Mouse (Mus musculus) heart, postnatal 4 days (tissue): ENCODE measurements around the gene Tnrc6b. TPM values are rescaled to one million over a fixed set of nuclear protein-coding genes. Genes with fewer than 3 reads are reported as not detected.
"Not testable (repeated sequence)": the region's sequence is repeated elsewhere in the genome, so short reads cannot be mapped to it uniquely, and the experiment has no call there.

Experiments used
- DNase-seq: peaks from one replicate; pipeline ENCODE4 v3.0.0; 2021
- total RNA-seq, 2 experiments: library from RNA; stranded (reverse); gene quantifications; 2 replicates each; pipeline ENCODE4 v1.2.3; 2021

The Tnrc6b gene
- total RNA-seq, 2 experiments from 2014 or later, result 59.5 to 60.8 TPM

- DNase-seq, result no peak
Measured at GRCm38 (mm10) chr15:80921781-80922180, 210.7 kb downstream of the Tnrc6b start.

DNA sequence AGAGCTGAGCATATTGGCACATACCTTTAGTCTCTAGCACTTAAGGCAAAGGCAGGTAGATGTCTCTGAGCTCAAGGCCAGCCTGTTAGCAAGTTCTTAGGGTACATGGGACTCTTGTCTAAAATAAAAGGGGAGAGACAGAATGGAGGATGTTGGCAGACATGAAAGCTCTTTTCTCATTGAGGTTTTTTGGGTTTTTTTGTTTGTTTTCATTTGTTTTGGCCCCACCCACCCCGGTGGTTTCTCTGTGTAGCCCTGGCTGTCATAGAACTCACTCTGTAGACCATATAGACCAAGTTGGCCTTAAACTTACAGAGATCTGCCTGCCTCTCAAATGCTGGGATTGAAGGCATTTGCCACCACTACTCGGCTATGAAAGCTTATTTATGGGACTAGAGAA lies 213.1 kb downstream of the Tnrc6b start:
- DNase-seq, result no peak

DNA sequence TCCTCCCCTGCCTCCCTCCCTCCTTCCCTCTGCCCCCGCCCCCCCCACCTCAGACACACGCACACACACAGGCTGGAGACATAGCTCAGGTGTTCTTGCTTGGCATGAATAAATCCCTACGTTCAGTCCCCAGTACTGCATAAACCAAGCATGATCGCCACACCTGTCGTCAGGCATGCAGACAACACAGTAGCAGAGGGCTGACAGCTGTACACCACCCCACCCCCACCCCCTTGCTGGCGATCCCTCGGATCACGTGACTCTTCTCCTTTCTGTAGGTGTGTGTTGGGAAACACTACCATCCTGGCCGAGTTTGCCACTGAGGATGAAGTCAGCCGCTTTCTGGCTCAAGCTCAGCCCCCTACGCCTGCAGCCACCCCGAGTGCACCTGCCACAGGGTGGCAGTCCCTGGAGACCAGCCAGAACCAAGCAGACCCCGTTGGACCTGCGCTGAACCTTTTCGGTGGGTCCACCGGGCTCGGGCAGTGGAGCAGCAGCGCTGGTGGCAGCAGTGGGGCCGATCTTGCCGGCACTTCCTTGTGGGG lies 217.8 kb downstream of the Tnrc6b start:
- no peak for DNase-seq

DNA sequence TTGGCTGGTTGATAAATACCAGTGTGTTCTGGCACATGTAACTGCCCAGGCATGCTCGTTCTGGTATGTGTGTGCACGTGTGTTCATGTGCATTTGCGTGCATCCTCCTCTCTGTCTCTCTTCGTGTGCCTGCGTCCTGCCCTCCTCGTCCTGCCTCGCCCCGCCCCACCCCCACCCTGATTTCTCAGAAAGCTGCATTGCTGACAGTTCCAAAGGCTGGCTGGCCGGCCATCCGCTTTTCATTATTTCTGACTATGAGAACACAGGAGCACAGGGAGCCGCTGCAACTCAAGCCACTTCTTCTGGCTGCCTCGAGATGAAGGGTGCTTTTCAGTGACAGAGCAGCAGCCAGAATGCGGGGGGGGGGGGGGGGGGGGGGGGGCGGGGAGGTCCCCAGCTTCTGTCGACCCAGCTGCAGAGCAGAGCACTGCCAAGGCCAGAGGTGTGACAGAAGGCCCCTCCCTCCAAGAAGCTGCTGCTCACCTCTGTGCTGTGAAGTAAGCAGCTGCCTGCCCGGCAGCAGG lies 219.0 kb downstream of the Tnrc6b start:
- no peak for DNase-seq

DNA sequence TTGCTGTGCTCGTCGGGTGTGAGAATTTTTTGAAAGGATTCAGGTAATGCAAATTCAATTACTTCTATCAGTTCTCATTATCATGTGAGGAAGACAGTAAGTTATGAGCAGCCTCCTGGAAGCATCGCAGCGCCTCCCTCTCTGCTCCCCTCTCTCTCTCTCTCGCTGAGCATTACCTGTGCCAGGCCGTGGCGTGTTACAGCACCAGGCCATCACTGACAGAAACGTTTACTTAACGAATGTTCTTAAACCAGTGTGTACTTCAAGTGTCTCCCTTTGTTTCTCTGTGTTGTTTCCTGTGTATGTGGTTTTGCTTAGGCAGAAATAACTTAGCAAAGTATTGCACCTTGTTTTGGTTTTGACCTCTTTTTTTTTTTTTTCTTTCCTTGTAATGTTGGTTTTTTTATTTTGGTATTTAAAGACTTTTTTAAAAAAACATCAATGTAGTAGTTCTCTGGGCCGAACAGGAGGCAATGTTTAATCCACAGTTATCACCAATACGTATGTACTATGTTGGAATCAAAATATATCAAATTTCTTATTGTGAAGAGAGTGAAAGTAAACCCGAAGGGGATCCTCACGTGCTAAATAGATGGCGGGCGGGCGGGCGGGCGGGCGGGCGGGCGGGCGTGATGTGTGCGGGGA lies 219.7 kb downstream of the Tnrc6b start:
- not testable (repeated sequence) for DNase-seq

- DNase-seq, result no peak
Measured at GRCm38 (mm10) chr15:80931345-80931960, 220.3 kb downstream of the Tnrc6b start.

GRCm38 (mm10) chr15:80934841-80935240 lies 223.7 kb downstream of the Tnrc6b start:
- DNase-seq, result no peak

GRCm38 (mm10) chr15:80936686-80937085 lies 225.6 kb downstream of the Tnrc6b start:
- DNase-seq, result peak; percentile 33

- DNase-seq, result no peak
Measured at GRCm38 (mm10) chr15:80938615-80939014, 227.5 kb downstream of the Tnrc6b start.

GRCm38 (mm10) chr15:80939401-80939800 lies 228.3 kb downstream of the Tnrc6b start:
- no peak for DNase-seq

GRCm38 (mm10) chr15:80941468-80942040 lies 230.4 kb downstream of the Tnrc6b start:
- DNase-seq, result no peak

- peak; percentile 33 for DNase-seq
Measured at GRCm38 (mm10) chr15:80945851-80946250, 234.7 kb downstream of the Tnrc6b start.

DNA sequence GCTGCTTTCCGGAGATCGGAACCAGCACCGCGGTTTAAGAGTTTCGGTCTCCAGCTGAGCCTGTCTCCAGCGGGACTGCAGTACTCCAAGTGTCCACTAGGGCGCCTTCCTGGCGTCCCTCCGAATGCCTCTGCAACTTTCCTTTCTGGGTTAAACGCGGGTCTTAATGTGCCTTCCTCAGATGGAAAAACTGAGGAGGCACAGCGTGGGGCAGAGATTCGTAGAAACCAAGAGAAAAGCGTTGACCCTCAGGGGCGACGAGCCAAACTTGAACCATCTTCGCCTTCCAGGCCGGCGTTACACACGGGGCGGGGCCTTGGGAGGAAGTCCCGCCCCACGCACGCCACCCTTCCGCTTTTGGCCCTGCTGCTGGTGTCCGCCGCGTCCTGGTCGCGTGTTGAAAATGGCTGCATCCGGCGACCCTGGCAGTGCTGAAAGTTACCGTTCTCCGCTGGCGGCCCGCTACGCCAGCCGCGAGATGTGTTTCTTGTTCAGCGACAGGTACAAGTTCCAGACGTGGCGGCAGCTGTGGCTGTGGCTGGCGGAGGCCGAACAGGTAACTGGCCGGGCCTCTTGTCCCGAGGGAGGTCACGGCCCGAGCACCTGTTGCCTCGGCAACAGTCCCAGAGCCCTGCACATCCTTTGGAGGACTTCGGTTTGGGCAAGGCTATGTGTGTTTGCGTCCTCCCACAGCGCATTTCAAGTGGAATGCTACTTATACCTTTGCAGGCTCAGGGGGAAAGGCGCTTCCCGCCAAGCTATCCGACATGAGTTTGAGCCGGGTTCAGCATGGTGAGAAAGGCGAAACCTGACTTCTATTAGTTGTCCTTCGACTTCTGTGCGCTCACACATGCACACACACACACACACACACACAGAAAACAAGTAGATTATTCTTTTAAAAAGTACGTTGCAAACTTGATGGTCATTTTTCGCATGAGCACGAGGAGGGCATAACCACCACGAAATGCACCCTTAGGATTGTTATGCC lies 237.3 kb downstream of the Tnrc6b start, which contains the start of gene Adsl:
Gene Adsl (plus strand): TSS at position 346 of the 991 bp plus-strand sequence.
- peak; percentile 91 for DNase-seq

GRCm38 (mm10) chr15:80949431-80949830 lies 238.3 kb downstream of the Tnrc6b start:
- no peak for DNase-seq

DNA sequence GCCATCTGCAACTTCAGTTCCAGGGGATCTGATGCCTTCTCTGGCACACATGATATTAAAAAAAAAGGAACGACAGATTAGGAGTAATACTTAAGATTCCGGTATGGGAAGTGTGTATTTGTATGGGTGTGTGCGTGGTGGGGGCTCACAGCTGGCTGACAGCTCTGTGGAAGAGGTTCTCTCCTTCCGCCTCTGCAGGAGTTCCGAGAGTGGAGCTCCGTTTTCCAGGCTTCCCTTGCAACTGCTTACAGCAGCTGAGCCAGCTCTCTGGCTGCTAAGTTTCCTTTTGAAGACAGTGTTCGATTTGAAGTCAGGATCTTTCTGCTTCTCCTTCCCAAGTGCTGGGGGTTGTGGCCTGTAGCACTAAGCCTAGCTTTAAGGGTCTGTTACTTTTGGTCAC lies 238.9 kb downstream of the Tnrc6b start:
- no peak for DNase-seq

- DNase-seq, result no peak
Measured at GRCm38 (mm10) chr15:80953971-80954370, 242.9 kb downstream of the Tnrc6b start.

DNA sequence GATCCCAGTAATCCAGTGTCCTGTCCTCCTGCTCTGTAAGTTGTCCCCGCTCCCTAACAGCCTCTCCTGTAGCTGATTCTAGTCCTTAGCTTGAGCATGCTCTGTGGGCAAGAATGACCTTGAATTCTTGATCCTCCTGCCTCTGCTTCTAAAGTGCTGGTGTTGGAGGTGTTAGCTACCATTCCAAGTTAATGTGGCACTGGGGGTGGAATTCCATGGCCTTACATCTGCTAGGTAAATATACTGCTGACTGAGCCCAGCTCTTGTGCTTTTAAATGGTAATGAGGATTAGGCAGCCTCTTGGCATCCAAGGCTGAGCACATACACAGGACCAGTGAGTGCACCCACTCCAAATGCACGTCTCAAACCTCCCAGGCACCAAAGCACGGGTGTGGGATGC lies 243.7 kb downstream of the Tnrc6b start:
- no peak for DNase-seq

- no peak for DNase-seq
Measured at GRCm38 (mm10) chr15:80955836-80956438, 244.8 kb downstream of the Tnrc6b start.

DNA sequence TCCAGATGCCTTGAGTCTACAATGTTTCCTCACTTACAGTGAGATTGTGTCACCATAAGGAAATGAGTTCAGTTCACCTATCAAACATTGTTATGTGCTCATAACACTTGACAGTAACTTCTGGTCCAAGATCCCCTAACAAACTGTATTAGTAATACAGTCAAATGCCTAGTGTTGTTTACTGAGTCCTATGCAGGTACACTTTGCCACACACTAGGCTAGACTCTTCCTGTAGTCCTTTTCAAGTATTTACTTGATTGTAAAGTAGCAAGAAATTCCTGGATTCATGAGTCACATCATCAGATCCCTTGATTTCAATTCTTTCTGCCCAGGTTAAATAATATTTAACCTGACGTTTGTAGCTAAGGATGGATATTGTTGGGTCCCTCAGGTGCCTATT lies 258.3 kb downstream of the Tnrc6b start:
- DNase-seq, result no peak

DNA sequence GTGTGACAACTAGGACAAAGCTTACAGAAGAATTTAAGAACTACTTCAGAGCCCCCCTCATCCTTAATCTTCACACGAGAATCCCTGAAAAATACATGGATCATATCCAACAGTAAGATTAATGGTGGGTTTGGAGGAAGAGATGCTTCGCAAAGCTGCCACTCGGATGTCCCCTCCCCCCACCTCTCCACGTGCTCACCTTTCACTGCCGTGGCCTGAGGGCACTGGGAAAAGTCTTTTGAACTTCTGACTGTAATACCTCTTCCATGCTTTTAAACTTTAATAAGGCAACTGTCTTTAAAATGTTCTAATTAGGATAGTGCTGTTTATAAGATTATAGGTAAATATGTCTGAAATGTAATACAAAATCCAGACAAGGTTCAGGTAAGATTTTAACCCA lies 263.2 kb downstream of the Tnrc6b start:
- DNase-seq, result no peak

- DNase-seq, result no peak
Measured at GRCm38 (mm10) chr15:80975666-80976065, 264.6 kb downstream of the Tnrc6b start.
